Mouse (Mus musculus): ENCODE measurements at regions not wholly inside any gene's neighbourhood (a gene's known extent, or its start where the extent isn't known, plus 50 kb on each side); places are given as distances from the start of the nearest gene placed in this dataset.
A peak's percentile ranks its signal among the peaks of the same experiment; 100 is the strongest.

DNA sequence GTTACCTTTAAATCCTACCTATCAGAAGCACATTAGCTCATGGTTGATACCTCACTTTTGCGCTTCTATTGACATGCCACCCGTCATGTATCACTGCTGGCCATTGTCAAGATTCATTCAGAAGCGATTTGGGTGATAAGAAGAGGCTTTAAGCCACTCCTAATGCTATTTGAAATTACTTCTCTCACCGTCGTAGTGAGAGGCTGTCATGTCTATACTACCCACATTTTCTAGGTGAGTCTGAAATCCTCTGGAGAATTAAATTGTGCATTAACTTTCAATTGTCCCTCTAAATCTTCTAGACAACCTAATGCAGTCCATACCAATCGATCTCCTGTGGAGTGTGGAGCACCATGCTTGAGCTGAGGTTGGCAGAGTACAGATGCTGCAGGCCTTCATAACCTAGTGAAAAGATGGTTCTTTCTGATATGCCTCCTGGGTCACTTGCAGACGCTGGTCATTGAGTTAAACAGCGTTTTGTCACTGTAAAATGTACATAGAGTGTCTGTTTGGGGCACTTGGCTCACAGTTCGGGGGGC lies 312.5 kb downstream of the Hace1 start:
- no peak for ATAC-seq (replicated peaks in 1 of 2; ENCODE audit: insufficient read depth in 1 of 2, low FRiP score in 2 of 2, low TSS enrichment in 1 of 2, low read depth in 1 of 2, poor library complexity in 2 of 2, severe bottlenecking in 2 of 2)

- ATAC-seq (replicated peaks in 1 of 2; ENCODE audit: insufficient read depth in 1 of 2, low FRiP score in 2 of 2, low TSS enrichment in 1 of 2, low read depth in 1 of 2, poor library complexity in 2 of 2, severe bottlenecking in 2 of 2), result no peak
Measured at GRCm38 (mm10) chr10:45892464-45892863, 314.8 kb downstream of the Hace1 start.

- no peak for ATAC-seq (replicated peaks in 1 of 2; ENCODE audit: insufficient read depth in 1 of 2, low FRiP score in 2 of 2, low TSS enrichment in 1 of 2, low read depth in 1 of 2, poor library complexity in 2 of 2, severe bottlenecking in 2 of 2)
Measured at GRCm38 (mm10) chr10:45893894-45894831, 316.5 kb downstream of the Hace1 start.

DNA sequence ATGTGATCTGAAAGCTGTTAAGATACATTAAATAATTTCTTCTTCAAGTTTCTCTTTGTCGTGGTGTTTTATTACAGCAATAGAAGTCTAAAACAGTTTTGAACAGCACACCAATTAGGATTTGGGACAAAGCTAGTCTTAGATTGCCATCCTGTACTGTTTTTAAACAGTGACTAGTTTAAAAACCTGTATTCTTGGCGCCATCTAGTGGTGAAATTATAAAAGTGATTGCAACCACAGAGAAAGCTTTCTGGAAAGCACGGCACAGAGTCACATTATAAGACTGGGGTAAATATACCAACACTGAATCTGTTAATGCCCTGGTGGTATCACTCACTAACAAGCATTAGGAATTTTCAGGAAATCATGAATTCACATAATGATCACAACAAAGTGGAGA lies 339.3 kb downstream of the Hace1 start:
- ATAC-seq (replicated peaks in 1 of 2; ENCODE audit: insufficient read depth in 1 of 2, low FRiP score in 2 of 2, low TSS enrichment in 1 of 2, low read depth in 1 of 2, poor library complexity in 2 of 2, severe bottlenecking in 2 of 2), result 0 out of 4 replicates have a peak, but pooled peaks of 1 of the 2 experiments have one; percentile 42

- no peak for ATAC-seq (replicated peaks in 1 of 2; ENCODE audit: insufficient read depth in 1 of 2, low FRiP score in 2 of 2, low TSS enrichment in 1 of 2, low read depth in 1 of 2, poor library complexity in 2 of 2, severe bottlenecking in 2 of 2)
Measured at GRCm38 (mm10) chr10:45925746-45926145, 348.1 kb downstream of the Hace1 start.

DNA sequence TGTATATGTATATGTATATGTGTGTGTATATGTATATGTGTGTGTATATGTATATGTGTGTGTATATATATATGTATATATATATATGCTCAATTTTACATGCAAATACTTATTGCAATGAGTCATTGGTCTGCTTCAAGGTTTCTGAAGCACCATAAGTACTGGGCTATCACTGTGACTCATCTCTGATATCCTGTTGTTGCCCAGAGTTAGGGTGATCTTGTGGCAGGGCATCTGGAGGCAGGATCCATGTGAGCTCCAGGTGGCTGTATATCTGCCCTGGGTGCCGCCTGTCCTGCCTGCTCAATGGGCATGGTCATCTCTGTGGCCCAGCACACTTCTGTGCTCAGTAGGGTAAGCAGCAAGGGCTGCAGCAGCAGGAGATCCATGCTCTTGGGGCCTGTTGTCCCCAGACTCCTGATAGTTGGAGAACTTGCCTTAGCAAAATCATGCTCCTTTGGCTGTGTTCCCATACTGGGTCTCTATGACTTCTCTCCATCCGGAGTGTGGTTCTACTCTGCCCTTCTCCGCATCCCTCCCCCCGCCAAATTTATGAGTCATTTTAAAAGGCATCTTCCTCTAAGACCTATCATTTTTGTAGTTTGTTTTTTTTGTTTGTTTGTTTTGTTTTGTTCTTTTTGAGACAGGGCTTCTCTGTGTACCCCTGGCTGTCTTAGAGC lies 356.1 kb downstream of the Hace1 start:
- ATAC-seq (replicated peaks in 1 of 2; ENCODE audit: insufficient read depth in 1 of 2, low FRiP score in 2 of 2, low TSS enrichment in 1 of 2, low read depth in 1 of 2, poor library complexity in 2 of 2, severe bottlenecking in 2 of 2), result no peak

DNA sequence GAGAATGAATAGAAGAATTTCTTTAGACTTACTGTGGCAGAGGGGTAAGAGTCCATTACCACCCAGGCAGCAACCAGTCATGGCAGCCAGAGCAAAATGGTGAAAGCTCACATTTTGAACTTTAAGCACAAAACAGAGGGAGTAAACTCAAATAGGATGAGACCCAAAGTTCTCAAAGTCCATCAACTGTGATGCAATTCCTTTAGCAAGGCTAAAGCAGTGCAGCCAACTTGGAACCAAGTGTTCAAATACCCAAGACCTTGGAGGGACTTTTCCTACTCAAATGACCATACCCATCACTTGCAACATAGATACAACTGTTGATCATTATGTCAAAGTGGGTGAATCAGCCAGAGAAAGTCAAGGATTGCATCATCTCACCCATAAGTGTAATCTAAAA lies 380.1 kb downstream of the Hace1 start:
- no peak for ATAC-seq (replicated peaks in 1 of 2; ENCODE audit: insufficient read depth in 1 of 2, low FRiP score in 2 of 2, low TSS enrichment in 1 of 2, low read depth in 1 of 2, poor library complexity in 2 of 2, severe bottlenecking in 2 of 2)

DNA sequence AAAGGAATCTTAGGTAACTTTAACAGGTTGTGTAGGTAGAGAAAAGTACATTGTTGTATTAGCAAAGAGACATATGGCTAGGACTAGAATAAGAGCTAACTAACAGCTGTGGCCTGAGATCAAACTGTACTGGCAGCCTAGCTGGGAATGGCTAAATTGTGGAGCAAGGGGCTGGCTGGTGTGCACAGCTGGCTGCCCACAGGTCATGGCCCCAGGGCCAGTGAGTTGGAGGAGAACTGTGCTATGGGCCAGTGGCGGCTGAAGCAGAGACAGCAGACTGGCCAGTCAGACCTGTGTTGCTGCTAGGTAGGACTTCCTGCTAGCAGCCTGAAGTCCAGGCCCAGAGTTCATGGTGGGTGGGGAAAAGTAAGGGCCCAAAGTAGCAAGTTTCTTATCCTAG lies 394.6 kb downstream of the Hace1 start:
- ATAC-seq (replicated peaks in 1 of 2; ENCODE audit: insufficient read depth in 1 of 2, low FRiP score in 2 of 2, low TSS enrichment in 1 of 2, low read depth in 1 of 2, poor library complexity in 2 of 2, severe bottlenecking in 2 of 2), result no peak

GRCm38 (mm10) chr10:45982731-45983274 lies 405.2 kb downstream of the Hace1 start:
- ATAC-seq (replicated peaks in 1 of 2; ENCODE audit: insufficient read depth in 1 of 2, low FRiP score in 2 of 2, low TSS enrichment in 1 of 2, low read depth in 1 of 2, poor library complexity in 2 of 2, severe bottlenecking in 2 of 2), result no peak

DNA sequence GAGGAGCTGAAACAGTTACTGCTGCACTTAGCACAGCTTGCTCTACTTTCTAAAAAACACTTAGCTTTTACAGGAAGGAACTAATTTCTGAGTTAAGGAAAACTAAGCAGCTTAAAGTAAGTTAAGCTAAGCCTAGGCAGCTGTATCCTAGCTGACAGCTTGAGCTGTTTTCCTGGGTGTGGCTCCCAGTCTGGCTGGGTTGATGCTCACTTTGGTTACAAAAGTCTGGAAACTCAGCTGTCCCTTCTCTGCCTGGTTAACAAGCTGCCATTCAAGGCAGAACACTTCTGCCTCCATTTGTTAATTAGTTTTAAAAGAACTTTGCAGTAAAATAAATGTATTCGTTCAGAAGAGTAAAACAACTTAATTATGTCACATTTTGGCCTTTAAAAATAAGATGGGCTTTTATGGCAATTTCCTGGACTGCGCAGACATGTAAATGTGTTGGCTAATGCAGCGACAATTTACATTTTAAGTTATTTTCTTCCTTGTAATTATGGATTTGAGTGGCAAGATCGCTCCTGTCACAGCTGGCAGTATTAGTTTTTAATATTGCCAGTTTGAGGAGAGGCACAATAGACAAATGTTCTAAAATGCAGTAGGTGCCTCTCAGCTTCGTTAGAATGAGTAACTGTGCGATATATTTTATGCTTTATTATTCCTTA lies 406.2 kb downstream of the Hace1 start:
- no peak for ATAC-seq (replicated peaks in 1 of 2; ENCODE audit: insufficient read depth in 1 of 2, low FRiP score in 2 of 2, low TSS enrichment in 1 of 2, low read depth in 1 of 2, poor library complexity in 2 of 2, severe bottlenecking in 2 of 2)

GRCm38 (mm10) chr10:45986341-45986740 lies 408.7 kb downstream of the Hace1 start:
- no peak for ATAC-seq (replicated peaks in 1 of 2; ENCODE audit: insufficient read depth in 1 of 2, low FRiP score in 2 of 2, low TSS enrichment in 1 of 2, low read depth in 1 of 2, poor library complexity in 2 of 2, severe bottlenecking in 2 of 2)

GRCm38 (mm10) chr10:46006319-46006718 lies 428.7 kb downstream of the Hace1 start:
- ATAC-seq (replicated peaks in 1 of 2; ENCODE audit: insufficient read depth in 1 of 2, low FRiP score in 2 of 2, low TSS enrichment in 1 of 2, low read depth in 1 of 2, poor library complexity in 2 of 2, severe bottlenecking in 2 of 2), result no peak

GRCm38 (mm10) chr10:46011916-46012596 lies 434.4 kb downstream of the Hace1 start:
- peak; percentile 91 to 97 for ATAC-seq (replicated peaks in 1 of 2; ENCODE audit: insufficient read depth in 1 of 2, low FRiP score in 2 of 2, low TSS enrichment in 1 of 2, low read depth in 1 of 2, poor library complexity in 2 of 2, severe bottlenecking in 2 of 2)

GRCm38 (mm10) chr10:46012599-46012998 lies 435.0 kb downstream of the Hace1 start:
- no peak for ATAC-seq (replicated peaks in 1 of 2; ENCODE audit: insufficient read depth in 1 of 2, low FRiP score in 2 of 2, low TSS enrichment in 1 of 2, low read depth in 1 of 2, poor library complexity in 2 of 2, severe bottlenecking in 2 of 2)

GRCm38 (mm10) chr10:46016295-46016694 lies 438.7 kb downstream of the Hace1 start:
- no peak for ATAC-seq (replicated peaks in 1 of 2; ENCODE audit: insufficient read depth in 1 of 2, low FRiP score in 2 of 2, low TSS enrichment in 1 of 2, low read depth in 1 of 2, poor library complexity in 2 of 2, severe bottlenecking in 2 of 2)

GRCm38 (mm10) chr10:46045474-46046093 lies 468.0 kb downstream of the Hace1 start:
- no peak for ATAC-seq (replicated peaks in 1 of 2; ENCODE audit: insufficient read depth in 1 of 2, low FRiP score in 2 of 2, low TSS enrichment in 1 of 2, low read depth in 1 of 2, poor library complexity in 2 of 2, severe bottlenecking in 2 of 2)
